Mouse (Mus musculus): ENCODE data around the gene Acvr1. TPM values are rescaled to one million over a fixed set of nuclear protein-coding genes. Genes with fewer than 3 reads are reported as not detected.
A peak's percentile ranks its signal among the peaks of the same experiment; 100 is the strongest.

Acvr1 gene
- polyA plus RNA-seq (2015; fragmentation: Nextera tagmentation; extraction: Ambion mirVana), result 4.5 and 4.6 TPM in 2 replicates

DNA sequence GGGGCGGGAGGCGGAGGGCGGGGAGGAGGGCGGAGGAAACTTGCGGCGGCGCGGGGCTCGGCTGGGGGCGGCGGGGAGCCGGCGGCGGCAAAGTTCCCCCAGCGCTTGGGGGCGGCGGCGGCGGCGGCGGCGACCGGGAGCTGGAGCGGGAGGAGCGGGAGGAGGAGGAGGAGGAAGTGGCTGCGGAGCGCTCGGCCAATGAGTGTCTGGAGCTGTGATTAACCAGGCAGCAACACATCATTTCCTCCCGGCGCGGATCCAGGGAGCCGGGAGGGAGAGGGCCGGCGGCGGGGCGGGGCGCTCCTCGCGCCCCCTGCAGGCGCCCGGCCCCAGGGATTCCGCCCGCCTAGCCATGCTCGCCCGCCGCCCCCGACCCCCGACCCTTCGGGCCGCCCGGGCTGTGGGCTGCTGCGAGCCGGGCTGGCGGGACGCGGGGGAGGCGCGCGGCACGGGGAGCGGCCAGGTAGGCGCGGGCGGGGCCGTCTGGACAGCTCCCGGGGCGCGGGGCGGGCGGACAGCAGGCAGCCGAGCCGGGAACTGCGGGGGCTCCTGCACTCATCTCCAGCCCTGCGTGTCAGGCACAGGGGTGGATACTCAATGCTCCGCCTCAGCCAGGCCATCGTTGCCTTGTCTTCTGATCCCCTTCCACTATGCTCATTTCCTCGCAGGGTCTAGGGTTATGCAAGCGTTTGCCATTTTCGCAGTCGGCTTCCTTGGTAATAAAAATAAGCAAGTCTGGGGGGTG lies at the start of gene Acvr1, which contains the start of gene Upp2:
Gene Acvr1, minus strand, starts transcription at position 92 of the 745 bp plus-strand sequence.
Gene Upp2, plus strand, starts transcription at position 233 of the 745 bp plus-strand sequence.
- Histone ChIP-seq H3K9ac (peak within 1 kb of the TSS; percentile 91), H3K36me3 (no peaks in the 10 kb centered on the region), H3K9me3 (no peaks in the 10 kb centered on the region), H3K4me2 (peak within 1 kb of the TSS; percentile 63), H3K4me1 (peaks cover 34% of the 10 kb centered on the region), H3K4me3 (peak within 1 kb of the TSS; percentile 93), H3K27me3 (no peaks in the 10 kb centered on the region), H3K27ac (peak within 1 kb of the TSS; percentile 99)
- WGBS, result 0% methylated on average over 28 of the region's 80 CpGs
- ATAC-seq (ENCODE audit: borderline replicate concordance, extremely low read depth, low FRiP score, low TSS enrichment), result peak; percentile 97

DNA sequence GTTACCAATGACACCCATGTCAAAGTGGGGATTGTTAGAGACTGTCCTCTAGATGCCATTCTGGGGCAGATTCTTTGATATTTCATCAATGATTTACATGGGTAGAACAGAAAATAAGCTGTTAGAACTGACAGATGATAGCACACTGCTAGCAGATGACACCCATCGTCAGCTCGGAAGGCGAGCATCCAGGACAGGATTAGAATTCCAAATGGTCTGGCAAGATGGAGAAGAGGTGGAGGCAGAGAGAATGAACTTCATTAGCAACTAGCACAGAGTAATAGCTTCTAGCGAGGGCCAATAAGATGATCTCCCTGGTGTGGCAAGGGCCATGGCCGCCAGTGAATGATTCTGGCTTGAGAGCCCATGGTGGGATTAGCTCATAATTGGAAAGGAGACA lies 48.8 kb upstream of the Acvr1 start:
- no peaks in the 10 kb centered on the region for H3K4me1 ChIP-seq
- H3K27me3 ChIP-seq, result no peaks in the 10 kb centered on the region
- no peaks in the 10 kb centered on the region for H3K9me3 ChIP-seq
- ATAC-seq (ENCODE audit: borderline replicate concordance, extremely low read depth, low FRiP score, low TSS enrichment), result no peak
- no peaks in the 10 kb centered on the region for H3K36me3 ChIP-seq
- no peak overlapping the region for H3K4me3 ChIP-seq
- no peak overlapping the region for H3K27ac ChIP-seq
- H3K4me2 ChIP-seq, result no peak overlapping the region
- no peak overlapping the region for H3K9ac ChIP-seq
- WGBS, result 93% methylated on average over 5 of the region's 5 CpGs

DNA sequence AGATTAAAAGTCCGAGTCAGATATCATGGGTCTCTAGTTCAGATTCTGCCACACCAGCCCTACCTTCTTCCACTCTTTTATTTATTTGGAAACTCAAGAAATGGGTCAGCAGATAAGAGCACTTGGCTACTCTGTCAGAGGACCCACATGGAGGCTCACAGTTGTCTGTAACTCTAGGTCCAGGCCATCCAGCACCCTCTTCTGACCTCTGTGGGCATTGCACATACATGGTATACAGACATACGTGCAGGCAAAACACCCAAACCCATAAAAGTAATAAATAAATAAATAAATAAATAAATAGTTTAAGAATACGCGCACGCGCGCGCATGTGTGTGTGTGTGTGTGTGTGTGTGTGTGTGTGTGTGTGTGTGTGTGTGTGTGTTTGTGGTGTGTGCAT lies 47.9 kb upstream of the Acvr1 start:
- ATAC-seq (ENCODE audit: borderline replicate concordance, extremely low read depth, low FRiP score, low TSS enrichment), result no peak
- H3K4me3 ChIP-seq, result no peak overlapping the region
- H3K36me3 ChIP-seq, result no peaks in the 10 kb centered on the region
- no peak overlapping the region for H3K27ac ChIP-seq
- no peaks in the 10 kb centered on the region for H3K27me3 ChIP-seq
- 92% methylated on average over 8 of the region's 8 CpGs for WGBS
- H3K4me2 ChIP-seq, result no peak overlapping the region
- no peak overlapping the region for H3K9ac ChIP-seq
- no peaks in the 10 kb centered on the region for H3K9me3 ChIP-seq
- H3K4me1 ChIP-seq, result no peaks in the 10 kb centered on the region

DNA sequence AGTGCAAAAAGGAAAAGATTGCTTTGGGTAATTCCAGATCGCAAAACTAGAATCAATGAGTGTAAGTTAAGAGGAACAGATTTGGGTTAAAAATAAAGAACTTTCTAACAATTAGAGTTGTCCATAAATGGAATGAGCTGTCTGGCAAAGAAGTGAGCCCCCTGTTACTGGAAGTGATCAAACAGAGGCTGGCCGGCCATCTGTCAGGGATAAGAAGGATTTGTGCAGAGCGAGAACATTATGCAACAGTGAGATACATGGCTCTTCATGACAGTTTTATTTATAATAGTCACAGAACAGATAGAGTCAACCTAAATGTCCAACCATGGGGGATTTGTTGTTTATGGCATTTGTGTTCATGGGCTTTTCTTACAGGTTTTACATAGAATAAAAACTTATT lies 46.8 kb upstream of the Acvr1 start:
- WGBS, result 70% methylated on average over 3 of the region's 3 CpGs

DNA sequence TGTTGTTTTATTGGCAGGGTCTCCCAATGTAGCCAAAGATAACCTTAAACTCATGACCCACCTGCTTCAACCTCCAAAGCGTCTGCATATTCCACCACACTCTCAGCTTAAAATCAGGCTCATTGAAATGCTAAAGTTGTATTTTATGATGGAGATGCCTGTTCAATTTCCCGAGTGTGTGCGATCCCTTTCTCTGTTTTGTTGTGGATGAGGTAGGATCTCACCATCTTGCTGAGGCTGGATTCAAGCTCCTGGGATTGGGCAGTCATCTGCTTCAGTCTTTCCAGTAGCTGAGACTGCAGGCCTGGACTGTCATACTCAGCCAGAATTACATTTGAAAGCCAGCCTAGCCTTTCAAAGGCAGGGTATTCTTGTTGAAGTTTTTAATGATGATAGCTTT lies 37.8 kb upstream of the Acvr1 start:
- no peaks in the 10 kb centered on the region for H3K27me3 ChIP-seq
- H3K36me3 ChIP-seq, result no peaks in the 10 kb centered on the region
- no peak for ATAC-seq (ENCODE audit: borderline replicate concordance, extremely low read depth, low FRiP score, low TSS enrichment)
- no peak overlapping the region for H3K4me3 ChIP-seq
- 88% methylated on average over 3 of the region's 3 CpGs for WGBS
- no peak overlapping the region for H3K4me2 ChIP-seq
- H3K9ac ChIP-seq, result no peak overlapping the region
- H3K27ac ChIP-seq, result no peak overlapping the region
- no peaks in the 10 kb centered on the region for H3K4me1 ChIP-seq
- H3K9me3 ChIP-seq, result no peaks in the 10 kb centered on the region

More for the DNA sequence above, 46.8 kb upstream of the Acvr1 start:
- no peak overlapping the region for H3K9ac ChIP-seq
- no peaks in the 10 kb centered on the region for H3K9me3 ChIP-seq
- no peak overlapping the region for H3K4me2 ChIP-seq
- no peak for ATAC-seq (ENCODE audit: borderline replicate concordance, extremely low read depth, low FRiP score, low TSS enrichment)
- no peaks in the 10 kb centered on the region for H3K36me3 ChIP-seq
- H3K27ac ChIP-seq, result no peak overlapping the region
- no peaks in the 10 kb centered on the region for H3K27me3 ChIP-seq
- H3K4me3 ChIP-seq, result no peak overlapping the region
- H3K4me1 ChIP-seq, result no peaks in the 10 kb centered on the region

DNA sequence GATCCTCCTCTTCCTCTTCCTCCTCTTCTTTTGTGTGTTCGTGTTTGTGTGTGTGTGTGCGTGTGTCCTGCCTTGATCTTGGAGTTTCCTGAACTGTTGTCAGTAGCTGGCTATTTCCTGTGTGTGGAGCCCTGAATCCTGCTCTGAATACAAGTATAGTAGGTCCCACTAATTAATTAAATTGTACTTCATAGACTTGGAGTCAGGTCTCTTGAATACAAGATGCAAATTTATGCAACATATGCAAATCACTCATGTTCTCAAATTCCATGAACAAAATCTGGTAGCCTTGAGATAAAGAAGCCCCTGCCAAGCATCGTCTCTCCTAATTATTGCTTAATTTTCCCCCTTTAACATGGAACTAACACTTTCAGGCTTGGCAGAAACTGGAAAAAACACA lies 36.4 kb upstream of the Acvr1 start:
- ATAC-seq (ENCODE audit: borderline replicate concordance, extremely low read depth, low FRiP score, low TSS enrichment), result no peak
- no peak overlapping the region for H3K4me3 ChIP-seq
- no peak overlapping the region for H3K4me2 ChIP-seq
- H3K27ac ChIP-seq, result no peak overlapping the region
- no peaks in the 10 kb centered on the region for H3K9me3 ChIP-seq
- WGBS, result 75% methylated on average over 3 of the region's 3 CpGs
- H3K27me3 ChIP-seq, result no peaks in the 10 kb centered on the region
- H3K36me3 ChIP-seq, result no peaks in the 10 kb centered on the region
- H3K4me1 ChIP-seq, result no peaks in the 10 kb centered on the region
- no peak overlapping the region for H3K9ac ChIP-seq

DNA sequence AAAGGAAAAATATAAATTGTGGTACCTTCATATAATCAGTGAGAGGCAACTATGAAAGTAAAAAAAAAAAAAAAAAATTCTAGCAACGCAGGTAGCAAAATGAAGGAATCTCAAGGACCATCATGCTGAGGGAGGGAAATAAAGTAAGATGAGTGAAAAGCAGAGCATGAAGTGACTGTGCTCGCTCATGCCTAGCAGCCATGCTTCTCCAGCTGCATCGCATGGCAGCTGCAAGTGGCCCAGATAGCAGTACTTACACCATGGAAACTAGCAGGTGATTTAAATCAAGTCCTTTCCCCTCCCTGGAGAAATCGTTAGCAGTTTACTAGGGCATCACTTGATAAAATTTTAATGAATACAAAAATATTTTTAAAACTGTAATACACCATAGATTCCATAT lies 34.4 kb upstream of the Acvr1 start:
- 83% methylated on average over 4 of the region's 4 CpGs for WGBS
- H3K4me3 ChIP-seq, result no peak overlapping the region
- no peak for ATAC-seq (ENCODE audit: borderline replicate concordance, extremely low read depth, low FRiP score, low TSS enrichment)

DNA sequence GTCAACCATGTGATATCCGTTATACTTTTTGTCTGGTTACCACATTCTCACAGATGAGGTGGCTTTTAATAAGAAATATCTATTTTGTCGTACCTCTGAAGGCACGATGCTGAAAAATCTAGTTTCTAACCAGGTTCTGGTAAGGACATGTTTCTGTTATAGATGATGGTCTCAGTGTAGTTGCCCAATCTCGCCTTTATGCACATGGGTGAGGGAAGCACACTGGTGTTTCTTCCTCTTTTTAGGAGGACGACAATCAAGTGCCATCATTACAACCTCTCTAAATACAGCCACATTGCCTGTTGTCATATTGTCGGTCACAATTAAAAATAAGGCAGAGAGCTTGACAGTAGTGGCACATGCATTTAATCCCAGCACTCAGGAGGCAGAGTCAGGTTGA lies 32.7 kb upstream of the Acvr1 start:
- WGBS, result 89% methylated on average over 6 of the region's 6 CpGs
- no peaks in the 10 kb centered on the region for H3K36me3 ChIP-seq
- ATAC-seq (ENCODE audit: borderline replicate concordance, extremely low read depth, low FRiP score, low TSS enrichment), result no peak
- no peaks in the 10 kb centered on the region for H3K9me3 ChIP-seq
- H3K4me2 ChIP-seq, result no peak overlapping the region
- no peaks in the 10 kb centered on the region for H3K27me3 ChIP-seq
- H3K9ac ChIP-seq, result no peak overlapping the region
- H3K27ac ChIP-seq, result no peak overlapping the region
- H3K4me3 ChIP-seq, result no peak overlapping the region
- H3K4me1 ChIP-seq, result peaks cover 10% of the 10 kb centered on the region

More for the DNA sequence above, 34.4 kb upstream of the Acvr1 start:
- Histone ChIP-seq H3K27me3 (no peaks in the 10 kb centered on the region), H3K9ac (no peak overlapping the region), H3K36me3 (no peaks in the 10 kb centered on the region), H3K4me1 (no peaks in the 10 kb centered on the region), H3K4me2 (no peak overlapping the region), H3K9me3 (no peaks in the 10 kb centered on the region), H3K27ac (no peak overlapping the region)

DNA sequence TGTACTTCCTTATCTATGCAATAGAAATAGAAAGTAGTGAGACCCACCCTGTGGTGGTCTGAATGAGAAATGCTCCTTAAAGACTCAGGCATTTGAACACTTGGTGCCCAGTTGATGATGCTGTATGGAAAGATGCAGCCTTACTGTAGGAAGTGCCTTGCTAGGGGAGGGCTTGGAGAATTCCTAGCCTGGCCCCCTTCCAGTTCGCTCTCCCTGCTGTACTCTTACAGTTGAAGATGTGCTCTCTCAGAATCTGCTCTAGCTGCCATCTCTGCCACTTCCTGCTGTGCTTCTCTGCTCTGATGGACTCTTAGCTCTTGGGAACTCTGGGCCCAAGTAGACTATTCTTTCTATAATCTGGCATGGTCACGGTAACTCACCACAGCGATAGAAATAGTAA lies 30.6 kb upstream of the Acvr1 start:
- 95% methylated on average over 3 of the region's 3 CpGs for WGBS
- no peaks in the 10 kb centered on the region for H3K27me3 ChIP-seq
- H3K36me3 ChIP-seq, result no peaks in the 10 kb centered on the region
- no peak overlapping the region for H3K27ac ChIP-seq
- ATAC-seq (ENCODE audit: borderline replicate concordance, extremely low read depth, low FRiP score, low TSS enrichment), result no peak
- H3K4me3 ChIP-seq, result no peak overlapping the region
- no peak overlapping the region for H3K9ac ChIP-seq
- H3K9me3 ChIP-seq, result no peaks in the 10 kb centered on the region
- H3K4me2 ChIP-seq, result no peak overlapping the region
- H3K4me1 ChIP-seq, result peaks cover 10% of the 10 kb centered on the region

DNA sequence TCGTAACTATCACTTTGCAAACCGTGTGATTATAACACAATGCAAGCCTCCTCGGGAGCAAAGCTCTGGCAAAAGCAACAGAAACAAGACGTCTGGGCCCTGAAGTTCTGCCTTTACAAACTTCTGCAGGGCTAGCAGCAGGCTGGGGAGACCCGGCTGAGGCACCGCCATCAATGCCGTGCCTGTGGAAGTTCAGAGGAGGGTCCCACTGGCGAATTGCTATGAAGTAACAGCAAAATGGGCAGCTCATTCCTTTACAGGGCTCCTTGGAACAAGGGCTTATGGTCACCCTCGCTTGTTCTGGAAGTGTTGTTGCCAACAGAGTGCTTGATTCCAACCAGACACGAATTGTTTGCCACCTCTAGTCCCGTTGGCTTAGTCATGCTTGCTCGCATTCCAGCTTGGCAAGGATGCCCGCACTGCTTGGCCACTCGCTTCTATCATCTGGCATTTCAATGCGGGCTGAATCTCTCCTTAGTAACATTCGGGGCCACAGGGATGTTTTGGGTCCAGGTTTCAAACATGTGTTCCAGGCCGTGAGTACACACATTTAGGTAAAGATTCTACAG lies 29.9 kb upstream of the Acvr1 start:
- 75% methylated on average over 17 of the region's 17 CpGs for WGBS
- H3K27ac ChIP-seq, result peak overlapping the region; percentile 19; the same call in 1 of the 2 replicates
- H3K27me3 ChIP-seq, result no peaks in the 10 kb centered on the region
- no peak overlapping the region for H3K9ac ChIP-seq
- H3K9me3 ChIP-seq, result no peaks in the 10 kb centered on the region
- H3K36me3 ChIP-seq, result no peaks in the 10 kb centered on the region
- peaks cover 10% of the 10 kb centered on the region for H3K4me1 ChIP-seq
- no peak for ATAC-seq (ENCODE audit: borderline replicate concordance, extremely low read depth, low FRiP score, low TSS enrichment)
- H3K4me2 ChIP-seq, result no peak overlapping the region
- no peak overlapping the region for H3K4me3 ChIP-seq

DNA sequence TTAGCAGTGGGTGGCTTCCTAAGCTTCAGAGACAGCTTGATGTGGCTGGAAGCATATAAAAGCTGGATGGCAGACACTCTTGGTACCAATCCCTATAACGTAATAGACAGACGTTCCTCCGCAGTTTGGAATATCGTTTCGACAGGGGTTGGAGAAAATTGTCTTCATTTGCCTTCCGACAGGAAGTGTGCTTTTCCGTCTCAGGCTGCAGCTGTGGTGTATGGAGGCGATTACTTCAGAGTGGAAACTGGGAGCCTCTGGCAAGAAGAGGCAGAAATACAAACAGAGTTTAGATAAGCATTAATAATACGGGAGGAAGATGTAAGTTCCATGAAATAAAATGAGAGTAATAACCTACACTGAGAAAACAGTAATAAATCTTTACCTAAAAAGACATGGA lies 28.4 kb upstream of the Acvr1 start:
- ATAC-seq (ENCODE audit: borderline replicate concordance, extremely low read depth, low FRiP score, low TSS enrichment), result no peak
- Histone ChIP-seq H3K4me1 (peaks cover 10% of the 10 kb centered on the region), H3K4me3 (no peak overlapping the region), H3K9me3 (no peaks in the 10 kb centered on the region), H3K9ac (no peak overlapping the region), H3K4me2 (no peak overlapping the region; the same call in 1 of the 2 replicates), H3K36me3 (no peaks in the 10 kb centered on the region), H3K27ac (peak overlapping the region; percentile 47), H3K27me3 (no peaks in the 10 kb centered on the region)
- 26% methylated on average over 9 of the region's 9 CpGs for WGBS

DNA sequence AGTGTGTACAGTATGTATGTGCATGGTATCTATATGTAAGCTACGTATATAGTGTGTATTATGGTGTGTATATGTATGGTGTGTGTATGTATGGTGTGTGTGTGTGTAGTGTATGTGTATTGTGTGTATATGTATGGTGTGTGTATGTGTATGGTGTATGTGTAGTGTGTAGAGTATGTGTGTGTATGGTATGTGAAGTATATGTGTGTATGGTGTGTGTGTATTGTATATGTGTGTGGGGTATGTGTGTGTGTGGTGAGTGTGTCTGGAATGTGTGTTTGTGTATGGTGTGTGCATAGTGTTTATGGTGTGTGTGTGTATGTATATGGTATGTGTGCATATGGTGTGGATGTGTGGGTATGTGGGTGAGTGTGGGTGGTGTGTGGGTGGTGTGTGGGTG lies 23.1 kb upstream of the Acvr1 start:
- peaks cover 15% of the 10 kb centered on the region for H3K4me1 ChIP-seq
- no peaks in the 10 kb centered on the region for H3K27me3 ChIP-seq
- no peak overlapping the region for H3K4me2 ChIP-seq
- no peaks in the 10 kb centered on the region for H3K9me3 ChIP-seq
- 94% methylated on average over 1 of the region's 1 CpGs for WGBS
- peak; percentile 15; the same call in 1 of the 2 replicates for ATAC-seq (ENCODE audit: borderline replicate concordance, extremely low read depth, low FRiP score, low TSS enrichment)
- no peak overlapping the region for H3K27ac ChIP-seq
- no peak overlapping the region for H3K4me3 ChIP-seq
- H3K36me3 ChIP-seq, result no peaks in the 10 kb centered on the region
- H3K9ac ChIP-seq, result no peak overlapping the region

All from lung, embryonic 15.5 days (tissue).